Mouse (Mus musculus) heart, postnatal 36 days (tissue): ENCODE results near the gene Pglyrp1. TPM values are rescaled to one million over a fixed set of nuclear protein-coding genes. Genes with fewer than 3 reads are reported as not detected.

Experiments used
- DNase-seq, 2 experiments: peaks; one replicate each; pipeline ENCODE4 v3.0.0; 2021 to 2022
- intact Hi-C: fragments of 180-260 bp; cut with DNase I; formaldehyde crosslinking; loops from one replicate; pipeline ENCODE4 v1.15.1; 2025
- total RNA-seq, 2 experiments: library from RNA; stranded (reverse); gene quantifications; 2 replicates each; pipeline ENCODE4 v1.2.3; 2021

Pglyrp1 gene
- total RNA-seq, 2 experiments from 2014 or later = 1.4 to 1.6 TPM

- intact Hi-C loops = no loop called here
- no peak for DNase-seq
Measured at GRCm38 (mm10) chr7:18883991-18884744, 13.0 kb downstream of the Pglyrp1 start.

GRCm38 (mm10) chr7:18884745-18885422 lies 13.8 kb downstream of the Pglyrp1 start:
- intact Hi-C loops = no loop called here
- DNase-seq = no peak

- intact Hi-C loops = no loop called here
- no peak for DNase-seq
Measured at GRCm38 (mm10) chr7:18886963-18887362, 15.8 kb downstream of the Pglyrp1 start.

DNA sequence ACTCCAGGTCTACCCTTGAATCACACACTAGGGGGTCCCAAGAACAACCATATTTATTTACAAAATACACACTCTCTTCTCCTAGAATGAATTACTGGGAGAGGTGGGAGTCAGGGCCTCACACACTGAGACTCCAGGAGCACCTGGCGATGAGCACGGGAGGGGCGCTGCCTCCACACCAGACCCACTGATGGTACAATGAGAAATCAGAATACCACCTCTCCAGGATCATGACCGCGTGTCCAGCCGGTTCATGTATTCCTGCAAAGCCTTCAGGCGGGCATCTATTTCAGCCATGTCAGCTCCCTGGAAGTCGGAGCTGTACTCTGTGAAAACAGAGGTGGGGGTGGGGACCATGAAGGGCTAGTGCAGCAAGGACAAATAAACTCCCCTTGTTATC lies 19.7 kb downstream of the Pglyrp1 start:
- DNase-seq = no peak
- intact Hi-C loops = loop anchor here (10.0 kb wide), 1 partner anchor 114 kb away; the partner anchor contains the start of gene Irf2bp1

GRCm38 (mm10) chr7:18891872-18892599 lies 20.9 kb downstream of the Pglyrp1 start:
- DNase-seq = peak; percentile 84 to 86
- intact Hi-C loops = loop anchor here (10.0 kb wide), 1 partner anchor 113 kb away; the partner anchor contains the start of gene Irf2bp1

- intact Hi-C loops = loop anchor here (10.0 kb wide), 1 partner anchor 112 kb away; the partner anchor contains the start of gene Irf2bp1
- no peak for DNase-seq
Measured at GRCm38 (mm10) chr7:18893009-18893408, 21.9 kb downstream of the Pglyrp1 start.

- peak; percentile 40 to 53 for DNase-seq
Measured at GRCm38 (mm10) chr7:18893651-18894430, 22.7 kb downstream of the Pglyrp1 start.

DNA sequence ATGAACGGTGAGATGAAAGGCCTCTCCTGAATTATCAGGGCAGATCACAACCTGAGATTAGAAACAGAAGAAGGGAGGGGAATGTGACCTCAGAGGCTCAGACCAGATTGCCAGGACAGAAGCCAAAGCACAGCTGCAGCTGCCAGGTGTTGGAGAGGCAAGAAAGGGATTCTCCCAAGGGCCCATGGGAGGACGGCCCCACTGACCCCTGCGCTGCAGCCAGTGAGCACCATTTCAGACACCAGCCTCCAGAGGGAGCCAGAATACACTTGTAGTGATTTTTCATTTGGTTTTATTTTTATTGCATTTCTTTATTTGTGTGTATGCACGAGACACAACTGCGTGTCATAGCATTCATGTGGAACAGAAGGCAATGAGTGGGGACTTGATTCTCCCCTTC lies 25.4 kb downstream of the Pglyrp1 start:
- intact Hi-C loops = loop anchor here (10.0 kb wide), 1 partner anchor 108 kb away; the partner anchor contains the start of gene Irf2bp1

More at GRCm38 (mm10) chr7:18893651-18894430, 22.7 kb downstream of the Pglyrp1 start:
- intact Hi-C loops = loop anchor here (10.0 kb wide), 1 partner anchor 111 kb away; the partner anchor contains the start of gene Irf2bp1

DNA sequence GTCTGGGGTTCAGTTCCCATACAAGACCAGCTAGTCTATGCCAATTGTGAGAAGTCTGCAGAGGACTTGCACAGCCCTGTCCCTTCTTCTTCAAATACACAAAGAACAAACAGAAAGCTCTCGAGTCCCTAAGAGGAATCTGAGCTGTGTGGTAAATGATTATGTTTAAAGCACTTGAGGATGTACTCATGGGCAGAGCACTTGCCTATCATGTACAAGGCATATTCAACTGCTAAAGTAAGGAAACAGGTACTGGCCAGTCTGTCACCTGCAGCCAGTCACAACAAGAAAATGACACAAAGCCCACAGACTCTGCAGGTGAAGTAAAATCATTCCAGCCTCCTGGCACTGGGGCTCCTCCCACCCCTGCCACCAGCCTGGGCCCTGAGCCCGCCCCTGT lies 29.4 kb downstream of the Pglyrp1 start:
- no peak for DNase-seq
- intact Hi-C loops = no loop called here

More for the DNA sequence above, 25.4 kb downstream of the Pglyrp1 start:
- DNase-seq = peak in 1 of 2 experiments; percentile 48

DNA sequence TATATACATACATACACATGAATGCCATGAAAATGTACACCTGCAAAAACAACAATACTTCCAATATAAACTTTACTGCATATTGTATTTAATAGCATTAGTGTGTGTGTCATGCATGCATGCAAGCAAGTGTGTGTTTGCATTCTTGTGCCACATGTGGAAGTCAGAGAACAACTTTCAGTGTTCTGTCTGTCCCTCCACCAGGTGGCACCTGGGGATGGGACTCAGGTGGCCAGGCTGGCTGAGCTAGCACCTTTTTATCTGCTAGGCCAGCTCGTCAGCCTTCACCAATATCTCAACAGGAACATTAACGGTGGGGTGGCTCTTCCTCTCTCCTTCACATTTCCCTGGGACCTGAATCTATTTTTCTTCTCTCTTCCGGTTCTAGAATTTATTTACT lies 31.4 kb downstream of the Pglyrp1 start:
- DNase-seq = no peak
- intact Hi-C loops = no loop called here

DNA sequence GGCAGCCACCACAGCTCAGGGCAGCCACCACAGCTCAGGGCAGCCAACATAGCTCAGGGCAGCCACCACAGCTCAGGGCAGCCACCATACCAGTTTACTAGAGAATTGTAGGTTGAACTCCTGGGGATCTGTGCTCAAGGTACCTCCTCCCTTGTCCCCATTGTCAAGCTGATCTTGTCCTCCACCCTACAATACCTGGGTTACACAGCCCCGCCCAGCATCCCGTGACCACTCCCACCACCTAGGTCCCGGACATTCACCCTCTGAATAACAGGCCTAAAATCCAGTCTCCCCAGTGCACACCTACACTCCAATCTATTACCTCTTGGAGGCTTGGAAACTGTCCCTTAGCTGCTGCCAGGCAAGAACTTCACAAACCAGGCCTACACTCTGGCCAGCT lies 33.8 kb downstream of the Pglyrp1 start:
- intact Hi-C loops = no loop called here
- DNase-seq = no peak

GRCm38 (mm10) chr7:18909797-18910196 lies 38.7 kb downstream of the Pglyrp1 start:
- no peak for DNase-seq
- intact Hi-C loops = no loop called here

DNA sequence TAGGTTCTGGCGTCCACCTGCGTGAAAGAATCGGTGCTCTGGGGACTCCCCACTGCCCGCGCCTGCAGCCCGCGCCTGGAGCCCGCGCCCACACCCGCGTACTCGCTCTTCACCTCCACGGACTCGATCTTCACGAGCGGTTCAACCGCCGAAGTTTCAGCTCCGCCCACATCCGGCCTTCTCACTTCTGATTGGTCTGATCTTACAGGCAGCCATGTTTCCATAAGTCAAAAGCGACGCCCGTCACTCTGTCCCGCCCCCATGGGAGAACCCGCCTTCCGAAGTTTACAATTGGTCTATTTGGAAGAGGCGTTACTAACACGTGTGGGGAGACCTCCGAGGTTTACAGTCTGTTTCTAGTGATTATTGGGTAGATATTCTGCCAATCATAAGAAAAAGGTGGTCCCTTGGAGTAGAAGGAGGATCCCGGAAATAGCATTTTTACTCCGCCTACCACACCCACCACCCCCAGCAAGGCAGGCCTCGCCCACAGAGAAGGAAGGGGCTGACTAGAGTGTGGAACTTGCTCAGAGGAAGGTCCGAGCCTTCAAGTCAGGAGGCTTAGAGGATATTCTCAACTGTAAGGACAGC lies 39.2 kb downstream of the Pglyrp1 start, which contains the start of gene Ccdc61:
Gene Ccdc61, minus strand, starts transcription at position 175 of the 591 bp plus-strand sequence.
- peak; percentile 96 to 98 for DNase-seq
- intact Hi-C loops = no loop called here

GRCm38 (mm10) chr7:18916254-18916653 lies 45.1 kb downstream of the Pglyrp1 start:
- no peak for DNase-seq
- intact Hi-C loops = no loop called here

GRCm38 (mm10) chr7:18917931-18918330 lies 46.8 kb downstream of the Pglyrp1 start:
- intact Hi-C loops = no loop called here
- DNase-seq = no peak

DNA sequence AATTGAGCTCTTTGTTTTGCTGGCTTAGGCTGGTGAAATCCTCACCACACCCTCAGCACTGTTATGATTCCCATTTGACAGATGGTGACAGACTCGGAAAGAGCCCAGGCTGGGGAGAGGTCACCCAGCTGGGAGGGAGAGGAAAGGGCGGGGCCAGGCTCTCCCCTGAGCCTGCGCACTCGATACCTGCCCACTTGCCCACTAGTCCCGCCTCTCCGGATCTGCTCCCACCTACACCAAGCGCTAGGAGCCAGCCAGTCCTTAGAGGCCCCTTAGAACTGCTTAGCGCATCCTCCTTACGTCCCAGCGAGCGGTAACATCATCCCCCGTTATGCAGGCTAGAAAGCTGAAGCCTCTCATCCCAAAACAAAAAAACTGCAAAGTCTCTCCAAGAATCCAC lies 49.9 kb downstream of the Pglyrp1 start:
- intact Hi-C loops = no loop called here
- DNase-seq = peak; percentile 63 to 68

- intact Hi-C loops = no loop called here
- DNase-seq = no peak
Measured at GRCm38 (mm10) chr7:18922807-18923206, 51.7 kb downstream of the Pglyrp1 start.

DNA sequence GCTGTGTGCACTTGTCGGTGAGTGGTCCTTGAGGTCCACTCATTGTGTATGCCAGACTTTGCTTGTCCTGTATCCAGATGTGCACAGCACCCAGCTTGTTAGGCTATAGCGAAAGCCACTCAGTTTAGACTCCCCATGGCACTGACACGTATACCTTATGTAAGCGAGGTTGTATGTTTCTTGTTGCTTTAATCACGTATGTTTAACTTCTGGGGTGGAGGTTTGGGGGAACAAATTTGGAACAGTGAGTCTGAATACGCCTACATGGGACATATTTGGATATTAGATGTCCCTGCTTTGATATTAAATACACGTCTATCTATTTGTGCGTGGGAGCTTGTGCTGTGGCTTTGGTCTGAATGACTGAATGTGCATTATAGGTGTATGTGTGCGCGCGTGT lies 52.1 kb downstream of the Pglyrp1 start:
- intact Hi-C loops = no loop called here
- no peak for DNase-seq

DNA sequence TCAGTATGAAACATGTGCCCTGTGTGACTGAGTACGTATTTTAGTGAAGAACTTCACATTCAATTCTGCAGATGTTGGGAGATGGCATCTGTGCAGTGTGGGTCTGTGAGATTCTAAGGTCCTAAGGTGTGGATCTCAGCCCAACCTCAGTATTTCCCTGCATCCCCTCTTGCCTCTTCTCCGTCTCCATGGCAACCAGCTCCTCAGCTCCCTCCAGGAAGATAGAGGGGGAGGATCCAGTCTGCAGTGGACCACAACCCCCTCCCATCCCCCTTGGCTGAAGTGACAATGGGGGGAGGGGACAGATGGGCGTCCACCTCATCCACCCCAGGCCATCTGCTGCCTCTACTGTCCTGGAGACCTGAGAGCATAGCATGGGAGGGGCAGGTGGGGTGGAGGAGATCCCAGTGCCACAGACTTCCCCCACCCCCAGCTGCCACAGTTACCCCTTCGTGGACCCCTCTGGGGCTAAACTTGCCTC lies 52.6 kb downstream of the Pglyrp1 start:
- no peak for DNase-seq
- intact Hi-C loops = no loop called here
